Mouse (Mus musculus) midbrain, embryonic 10.5 days (tissue): ENCODE measurements around the gene Tm9sf2. TPM values are rescaled to one million over a fixed set of nuclear protein-coding genes. Genes with fewer than 3 reads are reported as not detected.

Experiments
- DNase-seq: peaks from one replicate; pipeline ENCODE4 v3.0.0-alpha.2; 2017; ENCODE audit warnings: low spot score
- H3K27ac ChIP-seq: fragments of 300-500 bp; sonication (generic); replicated peaks from 2 replicates; pipeline ENCODE4 v1.5.1; 2016; ENCODE audit warnings: mild to moderate bottlenecking
- H3K27me3 ChIP-seq: fragments of 300-500 bp; sonication (generic); 2 replicates; pipeline ENCODE4 v1.6.1; 2016; ENCODE audit warnings: low read depth, mild to moderate bottlenecking; ENCODE audit not compliant: poor library complexity, severe bottlenecking
- H3K36me3 ChIP-seq: fragments of 300-500 bp; sonication (generic); 2 replicates; pipeline ENCODE4 v1.6.1; 2016; ENCODE audit warnings: mild to moderate bottlenecking, moderate library complexity
- H3K4me1 ChIP-seq: fragments of 300-500 bp; sonication (generic); 2 replicates; pipeline ENCODE4 v1.6.1; 2016
- H3K4me3 ChIP-seq: fragments of 300-500 bp; sonication (generic); 2 replicates; pipeline ENCODE4 v1.5.1; 2016; ENCODE audit warnings: mild to moderate bottlenecking, moderate library complexity
- H3K9me3 ChIP-seq: fragments of 300-500 bp; sonication (generic); replicated peaks from 2 replicates; pipeline ENCODE4 v1.6.1; 2016; ENCODE audit warnings: mild to moderate bottlenecking
- WGBS: fragments of 180-500 bp; shearing (Covaris S2); methylation state at CpG from one replicate; pipeline ENCODE4 v1.1.7; 2016; 5-methylcytosine and 5-hydroxymethylcytosine counted together
- polyA plus RNA-seq: library from polyadenylated mRNA; unstranded; fragments of >200 nt; fragmentation: Nextera tagmentation; extraction: Ambion mirVana; gene quantifications from 2 replicates; pipeline ENCODE4 v1.2.1, GENCODE M21; 2016

The Tm9sf2 gene
- polyA plus RNA-seq, 1 experiment from 2014 or later, result 133 TPM

GRCm38 (mm10) chr14:122189901-122190300 is 83.1 kb downstream of the Tm9sf2 start:
- H3K27me3 ChIP-seq, result no peaks in the 10 kb centered on the region
- no peak overlapping the region for H3K27ac ChIP-seq
- no peaks in the 10 kb centered on the region for H3K36me3 ChIP-seq
- no peaks in the 10 kb centered on the region for H3K9me3 ChIP-seq
- no peak overlapping the region for H3K4me3 ChIP-seq
- H3K4me1 ChIP-seq, result no peaks in the 10 kb centered on the region
- DNase-seq, result no peak
- WGBS, result 81% methylated on average over 5 of the region's 5 CpGs

- no peak overlapping the region for H3K4me3 ChIP-seq
- no peak overlapping the region for H3K27ac ChIP-seq
- DNase-seq, result no peak
- no peaks in the 10 kb centered on the region for H3K9me3 ChIP-seq
- H3K36me3 ChIP-seq, result no peaks in the 10 kb centered on the region
- whole genome bisulfite sequencing, result 29% methylated on average over 2 of the region's 2 CpGs
- no peaks in the 10 kb centered on the region for H3K27me3 ChIP-seq
- no peaks in the 10 kb centered on the region for H3K4me1 ChIP-seq
These were observed 83.7 kb downstream of the Tm9sf2 start for GRCm38 (mm10) chr14:122190527-122190926.

- no peaks in the 10 kb centered on the region for H3K27me3 ChIP-seq
- no peak overlapping the region for H3K4me3 ChIP-seq
- no peaks in the 10 kb centered on the region for H3K9me3 ChIP-seq
- peak; percentile 73 for DNase-seq
- no peaks in the 10 kb centered on the region for H3K4me1 ChIP-seq
- WGBS, result 18% methylated on average over 7 of the region's 7 CpGs
- H3K27ac ChIP-seq, result no peak overlapping the region
- no peaks in the 10 kb centered on the region for H3K36me3 ChIP-seq
These were observed 84.2 kb downstream of the Tm9sf2 start for GRCm38 (mm10) chr14:122190941-122191510.

GRCm38 (mm10) chr14:122194630-122195029 is 87.8 kb downstream of the Tm9sf2 start:
- Histone ChIP-seq H3K9me3 (no peaks in the 10 kb centered on the region; the same call in 1 of the 2 replicates), H3K4me3 (no peak overlapping the region), H3K27me3 (no peaks in the 10 kb centered on the region), H3K27ac (no peak overlapping the region), H3K36me3 (no peaks in the 10 kb centered on the region), H3K4me1 (no peaks in the 10 kb centered on the region; the same call in 1 of the 2 replicates)
- over 99% methylated on average over 8 of the region's 8 CpGs for WGBS
- DNase-seq, result no peak

- H3K9me3 ChIP-seq, result no peaks in the 10 kb centered on the region; the same call in 1 of the 2 replicates
- H3K27ac ChIP-seq, result no peak overlapping the region
- H3K4me1 ChIP-seq, result no peaks in the 10 kb centered on the region; the same call in 1 of the 2 replicates
- no peaks in the 10 kb centered on the region for H3K27me3 ChIP-seq
- no peak for DNase-seq
- H3K36me3 ChIP-seq, result no peaks in the 10 kb centered on the region
- 89% methylated on average over 6 of the region's 6 CpGs for WGBS
- no peak overlapping the region for H3K4me3 ChIP-seq
These were observed 90.0 kb downstream of the Tm9sf2 start for GRCm38 (mm10) chr14:122196851-122197250.

- 82% methylated on average over 14 of the region's 14 CpGs for WGBS
- Histone ChIP-seq H3K9me3 (no peaks in the 10 kb centered on the region; the same call in 1 of the 2 replicates), H3K27ac (no peak overlapping the region), H3K4me1 (no peaks in the 10 kb centered on the region; the same call in 1 of the 2 replicates), H3K27me3 (no peaks in the 10 kb centered on the region), H3K36me3 (no peaks in the 10 kb centered on the region), H3K4me3 (no peak overlapping the region)
- DNase-seq, result no peak
These were observed 93.5 kb downstream of the Tm9sf2 start for GRCm38 (mm10) chr14:122200247-122200885.

- no peaks in the 10 kb centered on the region for H3K4me1 ChIP-seq
- H3K27ac ChIP-seq, result no peak overlapping the region
- H3K27me3 ChIP-seq, result no peaks in the 10 kb centered on the region
- H3K9me3 ChIP-seq, result no peaks in the 10 kb centered on the region
- no peak for DNase-seq
- no peaks in the 10 kb centered on the region for H3K36me3 ChIP-seq
- WGBS, result 90% methylated on average over 5 of the region's 5 CpGs
- no peak overlapping the region for H3K4me3 ChIP-seq
These were observed 102.3 kb downstream of the Tm9sf2 start for GRCm38 (mm10) chr14:122209177-122209576.

Other genes with a start within 250 kb of the Tm9sf2 start
- gene Ubac2, start 228.4 kb upstream of the Tm9sf2 start, polyA plus RNA-seq, result 76.6 and 78.3 TPM in 2 replicates
- gene Gpr18, start 191.3 kb upstream of the Tm9sf2 start, polyA plus RNA-seq, result 0.07 and 0.20 TPM in 2 replicates
- gene Gpr183, start 141.8 kb upstream of the Tm9sf2 start, polyA plus RNA-seq, result 1.8 and 1.9 TPM in 2 replicates
- gene Timm8a2, start 72.4 kb upstream of the Tm9sf2 start, polyA plus RNA-seq, result not detected in 2 replicates
- gene Clybl, start 74.7 kb downstream of the Tm9sf2 start, polyA plus RNA-seq, result 27.5 and 29.1 TPM in 2 replicates